Mouse (Mus musculus) lung, embryonic 14.5 days (tissue): ENCODE results near the gene Xaf1. TPM values are rescaled to one million over a fixed set of nuclear protein-coding genes. Genes with fewer than 3 reads are reported as not detected.

Experiments used
- ATAC-seq: fragments of 200-750 bp; cut with Nextera tagmentation; 2 replicates; pipeline ENCODE4 v1.8.0; 2017; ENCODE audit warnings: mild to moderate bottlenecking, moderate TSS enrichment, moderate library complexity; ENCODE audit not compliant: insufficient read depth
- DNase-seq: peaks from one replicate; pipeline ENCODE4 v3.0.0-alpha.2; 2015
- H3K27ac ChIP-seq: fragments of 300-500 bp; sonication (generic); 2 replicates; pipeline ENCODE4 v1.5.1; 2014; ENCODE audit warnings: low read depth, mild to moderate bottlenecking, moderate library complexity
- H3K27me3 ChIP-seq: fragments of 300-500 bp; sonication (generic); 2 replicates; pipeline ENCODE4 v1.6.1; 2014; ENCODE audit warnings: low read length, control low read depth; ENCODE audit not compliant: insufficient read depth
- H3K36me3 ChIP-seq: fragments of 300-500 bp; sonication (generic); 2 replicates; pipeline ENCODE4 v1.6.1; 2014; ENCODE audit warnings: control low read depth; ENCODE audit not compliant: insufficient read depth
- H3K4me1 ChIP-seq: fragments of 300-500 bp; sonication (generic); 2 replicates; pipeline ENCODE4 v1.6.1; 2014; ENCODE audit warnings: antibody characterized with exemption, control low read depth; ENCODE audit not compliant: insufficient read depth
- H3K4me2 ChIP-seq: fragments of 300-500 bp; sonication (generic); 2 replicates; pipeline ENCODE4 v1.6.1; 2014; ENCODE audit warnings: mild to moderate bottlenecking
- H3K4me3 ChIP-seq: fragments of 300-500 bp; sonication (generic); 2 replicates; pipeline ENCODE4 v1.5.1; 2014; ENCODE audit warnings: low read depth, low read length
- H3K9ac ChIP-seq: fragments of 300-500 bp; sonication (generic); 2 replicates; pipeline ENCODE4 v1.6.1; 2014
- H3K9me3 ChIP-seq: fragments of 300-500 bp; sonication (generic); 2 replicates; pipeline ENCODE4 v1.6.1; 2016; ENCODE audit warnings: low read depth, low read length, control low read depth
- CTCF ChIP-seq: IDR thresholded peaks from 2 replicates; pipeline ENCODE4 v1.5.1; 2016; ENCODE audit warnings: antibody characterized with exemption, low read depth
- WGBS: fragments of 180-500 bp; shearing (Covaris S2); extraction: QIAGEN DNeasy Blood & Tissue Kit; methylation state at CpG from one replicate; pipeline ENCODE4 v1.1.7; 2014; 5-methylcytosine and 5-hydroxymethylcytosine counted together
- polyA plus RNA-seq: library from polyadenylated mRNA; unstranded; fragments of >200 nt; fragmentation: Nextera tagmentation; extraction: Ambion mirVana; gene quantifications from 2 replicates; pipeline ENCODE4 v1.2.1, GENCODE M21; 2014

The Xaf1 gene
- polyA plus RNA-seq, 1 experiment from 2014 or later: 2.8 TPM

DNA sequence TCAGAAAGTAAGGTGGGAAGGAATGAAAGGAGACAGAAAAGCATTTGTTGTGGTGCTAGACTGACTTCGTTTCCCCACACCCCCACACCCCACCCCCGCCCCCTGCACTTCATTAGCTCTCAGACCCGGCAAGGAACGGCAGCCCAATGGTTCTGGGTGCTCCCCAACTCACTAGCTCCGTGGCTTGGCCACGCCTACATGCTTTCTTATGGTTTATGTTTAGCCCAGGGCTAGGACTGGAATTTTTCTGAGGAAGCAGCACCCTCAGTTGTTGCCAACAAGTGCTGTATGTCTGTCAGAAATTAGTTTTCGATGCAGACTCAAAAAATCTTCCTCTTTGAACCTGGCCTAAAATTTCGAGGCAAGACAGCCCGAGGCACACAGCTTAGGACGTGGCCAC, 47.1 kb downstream of the Xaf1 start:
- H3K4me1 ChIP-seq: peaks cover 6% of the 10 kb centered on the region; the same call in 1 of the 2 replicates
- peak overlapping the region; percentile 54 for H3K27ac ChIP-seq
- ATAC-seq (no peak; the same call in 1 of the 2 replicates), DNase-seq (peak; percentile 66)
- no peak overlapping the region for H3K4me3 ChIP-seq
- H3K4me2 ChIP-seq: no peak overlapping the region
- H3K9me3 ChIP-seq: no peaks in the 10 kb centered on the region
- H3K36me3 ChIP-seq: no peaks in the 10 kb centered on the region
- no peak for TF ChIP-seq CTCF
- WGBS: 38% methylated on average over 10 of the region's 10 CpGs
- no peak overlapping the region for H3K9ac ChIP-seq
- H3K27me3 ChIP-seq: no peaks in the 10 kb centered on the region

DNA sequence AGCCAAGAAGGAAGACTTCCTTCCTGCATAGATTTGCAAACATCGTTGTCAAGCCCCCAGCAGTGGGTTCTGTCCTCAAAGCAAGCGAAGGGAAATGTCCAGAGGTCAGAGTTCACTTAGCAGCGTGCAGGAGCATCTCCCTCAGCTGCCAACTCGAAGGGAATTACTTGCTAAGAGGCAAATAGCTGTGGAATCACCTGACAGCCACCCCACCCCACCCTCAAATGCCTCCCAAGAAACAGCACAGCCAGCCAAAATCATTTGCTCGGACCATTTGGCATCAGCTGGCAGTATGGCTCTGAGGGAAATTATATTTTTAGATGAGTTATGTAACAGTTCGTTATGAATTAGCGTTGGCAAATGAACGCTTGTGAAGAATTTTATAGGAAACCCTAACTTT, 47.6 kb downstream of the Xaf1 start:
- Histone ChIP-seq H3K9me3 (no peaks in the 10 kb centered on the region), H3K27ac (peak overlapping the region; percentile 54; the same call in 1 of the 2 replicates), H3K4me3 (no peak overlapping the region), H3K27me3 (no peaks in the 10 kb centered on the region), H3K36me3 (no peaks in the 10 kb centered on the region), H3K4me1 (peaks cover 6% of the 10 kb centered on the region; the same call in 1 of the 2 replicates), H3K4me2 (no peak overlapping the region), H3K9ac (no peak overlapping the region)
- DNase-seq: peak; percentile 35
- WGBS: 36% methylated on average over 8 of the region's 8 CpGs
- no peak for ATAC-seq
- no peak for TF ChIP-seq CTCF

DNA sequence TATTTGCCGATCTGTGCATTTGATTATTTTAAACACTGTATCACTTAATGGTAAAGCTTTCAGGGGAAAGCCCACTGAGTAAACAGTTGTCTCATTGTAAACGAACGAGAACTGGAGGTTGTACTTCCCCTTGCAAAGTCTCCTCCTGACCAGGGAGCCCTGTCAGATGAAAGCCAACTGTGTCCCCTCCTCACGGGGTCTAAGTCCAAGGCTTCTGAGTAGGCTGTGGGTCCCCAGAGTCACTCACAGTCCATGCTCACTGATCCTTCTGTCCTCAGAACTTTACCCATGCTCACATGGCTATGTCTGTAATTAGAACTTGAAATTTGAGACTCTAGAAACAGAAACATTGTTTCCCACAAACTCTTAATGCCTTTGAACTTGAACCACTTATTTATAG, 48.2 kb downstream of the Xaf1 start:
- 0 out of 2 replicates have a peak overlapping the region, but pooled peaks have one; percentile 43 for H3K27ac ChIP-seq
- H3K36me3 ChIP-seq: no peaks in the 10 kb centered on the region
- peaks cover 6% of the 10 kb centered on the region; the same call in 1 of the 2 replicates for H3K4me1 ChIP-seq
- DNase-seq (no peak), ATAC-seq (0 out of 2 replicates have a peak, but pooled peaks have one; percentile 13)
- no peak overlapping the region for H3K9ac ChIP-seq
- no peaks in the 10 kb centered on the region for H3K27me3 ChIP-seq
- H3K4me3 ChIP-seq: no peak overlapping the region
- TF ChIP-seq CTCF: no peak
- whole genome bisulfite sequencing: 29% methylated on average over 4 of the region's 4 CpGs
- H3K4me2 ChIP-seq: no peak overlapping the region
- no peaks in the 10 kb centered on the region for H3K9me3 ChIP-seq

DNA sequence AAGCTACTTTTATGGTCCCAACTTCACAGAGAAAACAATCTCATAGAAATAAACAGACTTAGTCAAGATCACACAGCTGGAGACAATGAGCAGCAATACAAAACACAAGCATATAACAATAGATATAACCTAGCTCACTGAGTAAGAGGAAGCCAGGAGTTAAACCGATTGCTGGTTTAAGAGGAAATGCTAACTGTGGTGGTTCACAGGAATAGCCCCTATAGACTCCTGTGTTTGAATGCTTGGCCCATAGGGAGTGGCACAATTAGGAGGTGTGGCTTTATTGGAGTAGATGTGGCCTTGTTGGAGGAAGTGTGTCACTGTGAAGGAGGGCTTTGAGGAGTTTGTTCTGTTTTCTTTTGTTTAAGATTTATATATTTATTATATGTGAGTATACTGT, 50.8 kb downstream of the Xaf1 start:
- Histone ChIP-seq H3K27me3 (no peaks in the 10 kb centered on the region), H3K4me3 (no peak overlapping the region), H3K9ac (no peak overlapping the region), H3K36me3 (no peaks in the 10 kb centered on the region), H3K27ac (no peak overlapping the region), H3K4me2 (no peak overlapping the region), H3K4me1 (peaks cover 6% of the 10 kb centered on the region; the same call in 1 of the 2 replicates), H3K9me3 (no peaks in the 10 kb centered on the region)
- DNase-seq (no peak), ATAC-seq (no peak)
- 84% methylated on average over 1 of the region's 1 CpGs for WGBS
- TF ChIP-seq CTCF: no peak

DNA sequence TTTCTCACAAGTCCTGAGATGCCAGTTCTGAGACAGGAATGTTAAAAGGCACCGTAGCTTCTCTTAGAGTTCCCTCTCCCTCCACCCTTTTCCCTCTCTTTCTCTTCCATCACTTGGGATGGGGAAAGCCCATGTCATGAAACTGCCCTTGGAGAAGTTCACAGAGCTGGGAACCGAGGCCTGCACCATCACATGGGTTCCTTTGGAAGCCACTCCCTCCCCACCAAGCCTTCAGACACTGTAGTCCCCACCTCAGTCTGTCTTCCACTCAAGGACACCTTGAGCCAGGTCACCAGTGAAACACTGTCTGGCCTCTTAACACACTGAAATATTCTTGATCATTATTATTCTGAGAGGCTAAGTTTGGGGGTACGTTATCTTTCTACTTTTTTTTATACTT, 51.8 kb downstream of the Xaf1 start:
- Histone ChIP-seq H3K9me3 (no peaks in the 10 kb centered on the region), H3K4me1 (peaks cover 6% of the 10 kb centered on the region; the same call in 1 of the 2 replicates), H3K9ac (no peak overlapping the region), H3K4me3 (no peak overlapping the region), H3K27ac (no peak overlapping the region), H3K36me3 (no peaks in the 10 kb centered on the region), H3K4me2 (no peak overlapping the region), H3K27me3 (no peaks in the 10 kb centered on the region)
- ATAC-seq: no peak
- TF ChIP-seq CTCF: no peak
- WGBS: 68% methylated on average over 3 of the region's 3 CpGs
- DNase-seq: no peak

DNA sequence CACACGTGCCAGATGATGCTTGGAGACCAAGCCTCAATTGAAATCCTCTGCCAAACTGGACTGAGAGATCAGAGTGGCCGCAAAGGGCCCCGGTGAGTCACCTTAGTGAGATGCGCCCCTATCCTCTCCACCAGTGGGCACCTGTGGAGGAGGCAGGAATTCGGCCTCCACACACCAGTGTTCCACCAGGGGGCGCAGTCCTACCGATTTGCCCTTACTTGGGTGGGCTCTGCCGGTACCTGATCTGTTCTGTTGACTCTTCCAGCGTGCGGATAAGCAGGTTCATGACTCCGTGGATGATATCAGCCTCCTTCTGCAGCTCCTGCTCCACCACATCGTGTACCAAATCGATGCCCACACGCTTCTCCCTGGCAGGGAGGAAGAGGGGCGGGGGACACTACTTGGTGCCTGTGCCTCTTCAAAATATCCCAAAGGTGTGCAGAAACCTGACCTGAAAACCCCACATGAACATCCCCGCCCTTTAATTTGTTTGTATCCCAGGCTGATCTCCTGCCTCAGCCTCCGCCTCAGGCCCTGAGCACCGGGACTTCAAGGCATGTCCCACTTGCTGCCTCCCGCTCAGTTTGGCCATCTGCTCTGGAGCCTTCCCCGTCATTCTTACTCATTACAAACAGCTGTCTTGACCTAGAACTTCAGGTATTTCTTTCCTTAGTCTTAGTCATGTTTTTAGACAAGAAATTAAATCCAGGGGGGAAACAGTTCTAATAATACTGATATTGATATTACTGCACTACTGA, 53.7 kb downstream of the Xaf1 start:
- peak; percentile 58 for ATAC-seq
- Histone ChIP-seq H3K9ac (peak overlapping the region; percentile 16; the same call in 1 of the 2 replicates), H3K27ac (no peak overlapping the region), H3K27me3 (no peaks in the 10 kb centered on the region), H3K9me3 (no peaks in the 10 kb centered on the region), H3K4me2 (peak overlapping the region; percentile 49), H3K36me3 (no peaks in the 10 kb centered on the region), H3K4me1 (no peaks in the 10 kb centered on the region), H3K4me3 (no peak overlapping the region)
- 22% methylated on average over 20 of the region's 20 CpGs for WGBS
- peak; percentile 97 for TF ChIP-seq CTCF
- peak; percentile 91 for DNase-seq
